Mouse (Mus musculus) testis, postnatal 14 days (tissue): ENCODE results near the gene Ryr2.
"Not testable (repeated sequence)": the region's sequence is repeated elsewhere in the genome, so short reads cannot be mapped to it uniquely, and the experiment has no call there.

Source experiments
- DNase-seq: peaks from one replicate; pipeline ENCODE4 v3.0.0; 2021; ENCODE audit warnings: low spot score

The Ryr2 gene

DNA sequence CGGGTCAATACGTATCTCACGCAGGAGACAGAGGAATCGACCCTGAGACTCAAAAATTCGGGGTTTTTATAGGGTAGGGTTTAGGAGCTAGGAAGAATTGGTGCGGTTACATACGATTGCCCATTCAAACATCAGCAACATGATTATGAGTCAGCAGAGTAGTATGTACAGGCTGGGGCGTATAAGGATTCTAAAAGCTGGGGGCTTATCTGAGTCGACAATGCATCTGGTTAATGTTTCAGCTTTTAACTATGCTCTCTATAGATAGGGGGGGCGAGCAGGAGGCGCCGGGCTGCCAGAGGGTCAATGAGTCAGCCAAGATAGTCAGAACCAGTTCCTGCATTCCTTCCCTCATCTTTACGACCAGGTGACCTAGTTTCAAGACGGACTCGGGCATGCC, 557.6 kb downstream of the Ryr2 start:
- DNase-seq: not testable (repeated sequence)

DNA sequence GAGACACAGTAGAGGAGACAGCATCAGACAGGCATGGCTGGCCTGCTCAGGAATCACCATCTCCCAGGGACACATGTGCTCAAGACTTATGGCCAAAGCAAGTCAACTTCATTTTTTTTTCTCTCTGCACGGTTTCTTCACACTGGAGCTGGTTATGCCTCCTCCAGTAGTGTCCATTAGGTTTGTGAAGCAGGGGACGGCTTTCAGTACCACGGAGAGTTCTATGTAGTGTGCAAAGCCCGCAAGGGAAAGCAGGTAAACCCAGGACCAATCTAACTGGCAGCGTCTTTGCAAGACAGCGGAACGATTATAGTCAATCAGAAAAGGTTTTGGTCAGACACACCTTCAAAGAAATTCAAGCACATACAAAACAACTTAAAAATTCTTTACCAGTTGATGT, 560.9 kb downstream of the Ryr2 start:
- no peak for DNase-seq

- no peak for DNase-seq
Observed at GRCm38 (mm10) chr13:11542546-11542945, 564.2 kb downstream of the Ryr2 start.

DNA sequence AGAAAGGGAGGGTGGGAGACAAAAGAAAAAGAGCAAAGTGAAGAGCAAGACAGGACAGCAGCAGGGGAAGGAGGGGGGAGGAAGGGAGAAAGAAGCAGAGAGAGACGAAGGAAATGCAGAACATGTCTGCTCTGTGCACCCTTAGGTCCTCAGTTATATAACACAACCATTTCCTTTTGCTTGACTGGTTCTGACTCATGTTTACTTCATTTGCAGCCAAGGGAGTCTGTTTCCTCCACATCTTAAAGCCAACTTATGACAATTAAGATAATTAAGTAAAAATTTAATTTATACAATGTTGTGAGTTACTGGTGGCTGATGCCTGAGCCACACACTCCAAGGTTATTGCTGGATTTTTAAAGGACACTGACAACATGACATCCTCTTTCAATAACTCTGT, 569.9 kb downstream of the Ryr2 start:
- no peak for DNase-seq

- DNase-seq: no peak
Observed at GRCm38 (mm10) chr13:11535874-11536273, 570.9 kb downstream of the Ryr2 start.

DNA sequence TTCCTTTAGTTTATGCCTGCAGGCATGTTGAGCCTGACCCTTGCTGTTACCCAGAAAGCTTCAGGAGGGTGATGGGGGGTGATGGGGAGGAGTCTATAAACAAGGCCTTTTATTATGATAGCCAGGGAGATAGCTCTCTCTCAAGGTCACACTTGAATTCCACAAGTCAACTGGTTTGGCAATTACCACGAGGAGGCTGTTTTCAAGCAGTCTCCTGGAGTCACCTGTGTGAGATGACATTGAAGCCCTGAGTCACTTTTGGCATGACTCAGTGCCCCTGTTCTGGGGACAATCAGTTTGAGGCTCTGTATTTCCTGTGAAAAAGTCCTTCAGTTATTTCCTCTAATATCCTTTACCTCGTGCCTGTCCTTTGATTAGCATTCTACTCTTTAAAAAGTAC, 573.5 kb downstream of the Ryr2 start:
- no peak for DNase-seq

GRCm38 (mm10) chr13:11532014-11532890, 574.5 kb downstream of the Ryr2 start:
- DNase-seq: no peak

- DNase-seq: no peak
Observed at GRCm38 (mm10) chr13:11523612-11524011, 583.1 kb downstream of the Ryr2 start.

GRCm38 (mm10) chr13:11520765-11521164, 586.0 kb downstream of the Ryr2 start:
- no peak for DNase-seq

DNA sequence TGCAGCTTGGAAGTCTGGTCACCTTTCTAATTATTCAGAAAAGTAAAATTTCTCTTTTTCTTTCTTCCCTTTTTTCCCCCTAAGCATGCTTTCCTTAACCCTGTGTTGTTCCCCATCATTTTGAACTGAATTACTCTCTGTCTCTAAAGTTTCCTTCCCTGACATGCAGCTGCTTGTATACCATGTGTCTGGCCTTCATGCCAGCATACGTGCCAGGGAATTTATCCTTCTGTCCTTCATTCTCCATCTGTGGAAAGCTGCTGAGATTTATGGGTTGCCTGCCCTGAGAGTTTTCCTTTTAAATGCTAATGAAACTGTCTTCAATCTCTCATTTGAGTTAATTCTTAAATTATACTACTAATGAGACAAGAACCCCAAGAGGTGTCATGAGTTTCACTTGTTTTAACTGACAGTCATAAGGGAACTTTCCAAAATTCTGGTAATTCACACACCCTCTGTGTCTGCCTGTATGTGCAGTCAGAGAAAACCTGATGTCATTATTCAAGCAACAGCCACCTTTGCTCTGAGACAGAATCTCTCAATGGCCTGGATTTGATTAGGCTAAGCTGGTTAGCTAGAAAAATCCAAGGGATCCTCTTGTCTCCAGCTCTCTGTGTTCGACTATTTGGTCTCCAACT, 595.1 kb downstream of the Ryr2 start:
- DNase-seq: no peak
